Mouse (Mus musculus) heart, embryonic 13.5 days (tissue): ENCODE results near the gene Kit. TPM values are rescaled to one million over a fixed set of nuclear protein-coding genes. Genes with fewer than 3 reads are reported as not detected.
A peak's percentile ranks its signal among the peaks of the same experiment; 100 is the strongest.

Source experiments
- ATAC-seq: fragments of 200-750 bp; cut with Nextera tagmentation; 2 replicates; pipeline ENCODE4 v1.8.0; 2017; ENCODE audit warnings: moderate TSS enrichment; ENCODE audit not compliant: insufficient number of reproducible peaks, low FRiP score, low TSS enrichment; ENCODE audit errors: extremely low read depth
- H3K27ac ChIP-seq: fragments of 300-500 bp; sonication (generic); replicated peaks from 2 replicates; pipeline ENCODE4 v1.5.1; 2015; ENCODE audit warnings: moderate library complexity, mild to moderate bottlenecking, inconsistent platforms
- H3K27me3 ChIP-seq: fragments of 300-500 bp; sonication (generic); replicated peaks from 2 replicates; pipeline ENCODE4 v1.6.1; 2015; ENCODE audit warnings: mild to moderate bottlenecking, inconsistent platforms
- H3K36me3 ChIP-seq: fragments of 300-500 bp; sonication (generic); 2 replicates; pipeline ENCODE4 v1.6.1; 2015; ENCODE audit warnings: mild to moderate bottlenecking, inconsistent platforms
- H3K4me1 ChIP-seq: fragments of 300-500 bp; sonication (generic); 2 replicates; pipeline ENCODE4 v1.6.1; 2015; ENCODE audit warnings: inconsistent platforms
- H3K4me2 ChIP-seq: fragments of 300-500 bp; sonication (generic); 2 replicates; pipeline ENCODE4 v1.6.1; 2015; ENCODE audit warnings: inconsistent platforms, mild to moderate bottlenecking, moderate library complexity
- H3K4me3 ChIP-seq: fragments of 300-500 bp; sonication (generic); 2 replicates; pipeline ENCODE4 v1.5.1; 2015; ENCODE audit warnings: moderate library complexity, mild to moderate bottlenecking, inconsistent platforms
- H3K9ac ChIP-seq: fragments of 300-500 bp; sonication (generic); 2 replicates; pipeline ENCODE4 v1.6.1; 2015; ENCODE audit warnings: inconsistent platforms, mild to moderate bottlenecking, moderate library complexity
- H3K9me3 ChIP-seq: fragments of 300-500 bp; sonication (generic); 2 replicates; pipeline ENCODE4 v1.6.1; 2016; ENCODE audit warnings: inconsistent platforms
- WGBS: fragments of 180-500 bp; shearing (Covaris S2); methylation state at CpG from one replicate; pipeline ENCODE4 v1.1.7; 2015; ENCODE audit warnings: mixed read lengths; 5-methylcytosine and 5-hydroxymethylcytosine counted together
- polyA plus RNA-seq: library from polyadenylated mRNA; unstranded; fragments of >200 nt; fragmentation: Nextera tagmentation; extraction: Ambion mirVana; gene quantifications from 2 replicates; pipeline ENCODE4 v1.2.1, GENCODE M21; 2015

The Kit gene
- polyA plus RNA-seq, 1 experiment from 2014 or later = 11.1 TPM

DNA sequence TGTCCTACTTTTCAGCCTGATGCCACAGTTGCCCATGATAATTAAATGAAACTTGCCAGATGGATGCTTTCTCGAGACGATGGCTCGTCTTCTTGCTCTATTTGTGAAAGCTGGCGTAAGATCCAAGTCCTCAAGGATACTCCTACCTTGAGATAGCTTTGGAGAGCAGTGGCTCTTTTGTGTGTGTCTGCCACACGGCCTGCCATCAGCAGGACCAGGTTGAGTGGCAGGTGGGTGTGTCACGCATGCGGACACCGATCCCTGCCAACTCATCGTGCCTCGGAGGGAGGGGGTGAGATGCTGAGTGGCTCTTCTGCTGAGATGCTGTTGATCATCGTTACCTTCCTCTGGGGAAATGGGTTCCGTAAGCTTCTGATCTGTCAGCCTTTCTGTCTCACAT is 60.7 kb downstream of the Kit start:
- H3K4me1 ChIP-seq = peaks cover 32% of the 10 kb centered on the region
- no peaks in the 10 kb centered on the region for H3K9me3 ChIP-seq
- no peak overlapping the region for H3K9ac ChIP-seq
- H3K4me2 ChIP-seq = no peak overlapping the region
- WGBS = 79% methylated on average over 12 of the region's 12 CpGs
- H3K36me3 ChIP-seq = no peaks in the 10 kb centered on the region
- H3K27ac ChIP-seq = no peak overlapping the region
- ATAC-seq = no peak
- H3K4me3 ChIP-seq = no peak overlapping the region
- H3K27me3 ChIP-seq = no peaks in the 10 kb centered on the region

DNA sequence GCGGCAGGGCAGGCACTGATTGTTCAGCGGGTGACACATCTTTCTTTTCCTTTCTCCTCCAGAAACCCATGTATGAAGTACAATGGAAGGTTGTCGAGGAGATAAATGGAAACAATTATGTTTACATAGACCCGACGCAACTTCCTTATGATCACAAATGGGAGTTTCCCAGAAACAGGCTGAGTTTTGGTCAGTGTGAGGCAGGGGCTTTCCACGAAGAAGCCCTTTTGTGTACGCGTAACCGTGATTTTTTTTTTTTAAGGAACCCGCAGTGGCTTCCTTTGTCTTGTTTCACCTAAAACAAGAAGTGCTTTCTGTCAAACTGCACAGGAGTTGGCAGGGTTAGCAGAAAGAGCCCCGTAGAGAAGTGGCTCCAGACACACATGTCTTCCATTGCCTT is 65.9 kb downstream of the Kit start:
- peaks cover 11% of the 10 kb centered on the region; the same call in 1 of the 2 replicates for H3K36me3 ChIP-seq
- H3K9ac ChIP-seq = no peak overlapping the region
- no peak overlapping the region; the same call in 1 of the 2 replicates for H3K27ac ChIP-seq
- ATAC-seq = no peak
- H3K9me3 ChIP-seq = no peaks in the 10 kb centered on the region
- peaks cover 13% of the 10 kb centered on the region for H3K4me1 ChIP-seq
- H3K27me3 ChIP-seq = no peaks in the 10 kb centered on the region
- H3K4me2 ChIP-seq = no peak overlapping the region
- no peak overlapping the region for H3K4me3 ChIP-seq
- 71% methylated on average over 11 of the region's 11 CpGs for WGBS

DNA sequence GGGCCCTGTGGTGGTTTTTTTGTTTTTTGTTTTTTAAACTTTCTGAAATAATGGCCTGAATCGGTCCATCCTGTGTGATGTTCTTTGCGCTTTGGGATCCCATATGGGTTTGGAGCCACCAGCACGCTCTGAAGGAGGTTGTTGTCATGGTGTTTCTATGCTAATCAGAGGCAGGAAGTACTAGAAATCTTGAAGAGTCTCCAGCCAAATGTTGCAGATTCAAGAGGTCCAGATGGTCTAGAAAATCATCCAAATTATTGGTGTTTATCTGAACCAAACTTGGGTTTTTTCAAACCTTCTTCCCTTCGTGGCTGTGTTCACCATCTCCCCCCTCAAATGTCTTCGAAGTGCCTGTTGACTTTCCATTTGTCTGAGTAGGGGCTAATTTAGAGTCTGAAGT is 72.3 kb downstream of the Kit start:
- ATAC-seq = no peak
- 85% methylated on average over 5 of the region's 5 CpGs for WGBS

DNA sequence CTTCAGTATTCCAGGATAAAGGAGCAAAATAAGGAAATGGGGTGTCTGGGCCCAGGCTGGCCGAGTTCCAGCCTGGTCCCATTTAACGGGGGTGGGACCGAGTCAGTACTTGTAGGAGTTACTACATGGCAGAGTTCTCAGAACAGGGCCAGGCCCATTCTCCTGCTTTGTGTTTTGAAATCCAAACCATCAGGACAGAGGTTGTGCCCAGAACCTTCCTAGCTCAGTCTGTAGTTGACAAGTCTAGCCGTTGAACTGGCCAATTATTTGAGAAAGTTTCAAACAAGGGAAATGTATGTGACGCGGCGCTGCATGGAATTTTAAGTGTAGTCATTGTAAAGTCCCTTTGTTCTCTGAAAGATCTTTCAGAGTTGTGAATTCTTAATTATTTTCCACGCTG is 75.8 kb downstream of the Kit start:
- no peaks in the 10 kb centered on the region for H3K27me3 ChIP-seq
- no peak overlapping the region for H3K4me3 ChIP-seq
- H3K9me3 ChIP-seq = no peaks in the 10 kb centered on the region
- H3K27ac ChIP-seq = 0 out of 2 replicates have a peak overlapping the region, but pooled peaks have one; percentile 25
- no peak overlapping the region for H3K4me2 ChIP-seq
- peaks cover 29% of the 10 kb centered on the region; the same call in 1 of the 2 replicates for H3K36me3 ChIP-seq
- WGBS = 74% methylated on average over 8 of the region's 8 CpGs
- no peak for ATAC-seq
- peaks cover 6% of the 10 kb centered on the region; the same call in 1 of the 2 replicates for H3K4me1 ChIP-seq
- H3K9ac ChIP-seq = no peak overlapping the region

More for the DNA sequence above, 72.3 kb downstream of the Kit start:
- H3K9me3 ChIP-seq = no peaks in the 10 kb centered on the region
- no peak overlapping the region for H3K9ac ChIP-seq
- peaks cover 14% of the 10 kb centered on the region; the same call in 1 of the 2 replicates for H3K36me3 ChIP-seq
- no peaks in the 10 kb centered on the region for H3K4me1 ChIP-seq
- no peak overlapping the region for H3K4me2 ChIP-seq
- H3K4me3 ChIP-seq = no peak overlapping the region
- H3K27me3 ChIP-seq = no peaks in the 10 kb centered on the region
- no peak overlapping the region for H3K27ac ChIP-seq

DNA sequence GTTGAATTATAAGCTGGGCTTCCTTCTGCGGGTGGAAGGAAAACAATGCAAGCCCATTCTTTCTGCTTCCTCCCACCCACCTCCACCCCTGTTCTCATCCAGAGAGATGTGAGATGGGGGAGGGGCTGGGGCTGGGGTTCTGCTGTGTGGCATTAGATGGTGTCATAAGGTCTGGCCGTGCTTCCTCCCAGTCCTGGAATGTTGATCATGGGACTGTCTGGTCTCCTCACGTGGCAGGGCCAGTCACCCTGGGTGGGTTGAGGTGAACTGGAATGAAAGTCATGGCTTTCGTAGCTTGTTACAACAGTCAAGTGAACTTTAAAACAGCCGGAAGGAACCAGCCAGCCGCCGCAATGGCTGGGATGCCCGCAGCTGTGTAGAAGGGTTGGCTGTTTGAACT is 78.7 kb downstream of the Kit start:
- Histone ChIP-seq H3K36me3 (peaks cover 23% of the 10 kb centered on the region; the same call in 1 of the 2 replicates), H3K4me1 (peaks cover 6% of the 10 kb centered on the region; the same call in 1 of the 2 replicates), H3K27me3 (no peaks in the 10 kb centered on the region), H3K9ac (no peak overlapping the region), H3K27ac (no peak overlapping the region), H3K4me3 (no peak overlapping the region), H3K9me3 (no peaks in the 10 kb centered on the region), H3K4me2 (no peak overlapping the region)
- no peak for ATAC-seq
- 77% methylated on average over 8 of the region's 8 CpGs for WGBS

DNA sequence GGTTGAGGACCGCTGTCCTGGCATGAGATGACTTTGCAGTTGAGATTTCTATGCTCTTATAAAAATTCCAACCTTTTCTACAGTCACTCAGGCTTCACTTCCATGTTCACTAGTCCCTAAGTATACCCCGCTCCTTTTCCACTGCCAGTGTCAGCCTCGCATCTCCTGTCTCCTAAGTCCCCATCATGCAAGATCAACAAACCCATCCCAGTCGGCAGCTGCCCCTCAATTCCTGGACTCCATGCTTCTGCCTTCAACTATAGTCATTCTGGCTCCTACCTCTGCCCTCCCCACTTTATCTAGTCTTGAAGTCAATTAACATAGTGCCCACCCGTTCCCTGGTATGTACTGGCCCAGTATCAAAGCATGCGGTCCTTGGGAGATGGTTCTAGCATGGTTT is 83.9 kb downstream of the Kit start:
- Histone ChIP-seq H3K4me3 (no peak overlapping the region), H3K27me3 (no peaks in the 10 kb centered on the region), H3K9ac (no peak overlapping the region), H3K4me2 (no peak overlapping the region), H3K4me1 (no peaks in the 10 kb centered on the region), H3K27ac (no peak overlapping the region), H3K9me3 (no peaks in the 10 kb centered on the region), H3K36me3 (peaks cover 17% of the 10 kb centered on the region; the same call in 1 of the 2 replicates)
- WGBS = 76% methylated on average over 6 of the region's 6 CpGs
- no peak for ATAC-seq

DNA sequence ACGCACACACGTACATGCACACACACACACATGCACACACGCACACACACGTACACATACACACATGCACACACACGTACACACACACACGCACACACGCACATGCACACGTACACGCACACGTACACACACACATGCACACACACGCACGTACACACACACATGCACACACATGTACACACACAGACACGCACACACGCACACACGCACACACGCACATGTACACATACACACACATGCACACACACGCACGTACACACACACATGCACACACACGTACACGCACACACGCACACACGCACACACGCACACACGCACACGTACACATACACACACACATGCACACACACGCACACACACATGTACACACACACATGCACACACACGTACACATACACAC is 85.6 kb downstream of the Kit start:
- Histone ChIP-seq H3K36me3 (0 out of 2 replicates have a peak, but pooled peaks cover 7% of the 10 kb centered on the region), H3K4me3 (no peak overlapping the region), H3K9me3 (no peaks in the 10 kb centered on the region), H3K27me3 (no peaks in the 10 kb centered on the region), H3K27ac (no peak overlapping the region), H3K4me1 (no peaks in the 10 kb centered on the region), H3K9ac (no peak overlapping the region), H3K4me2 (no peak overlapping the region)
- no peak for ATAC-seq
- WGBS = 97% methylated on average over 27 of the region's 27 CpGs

DNA sequence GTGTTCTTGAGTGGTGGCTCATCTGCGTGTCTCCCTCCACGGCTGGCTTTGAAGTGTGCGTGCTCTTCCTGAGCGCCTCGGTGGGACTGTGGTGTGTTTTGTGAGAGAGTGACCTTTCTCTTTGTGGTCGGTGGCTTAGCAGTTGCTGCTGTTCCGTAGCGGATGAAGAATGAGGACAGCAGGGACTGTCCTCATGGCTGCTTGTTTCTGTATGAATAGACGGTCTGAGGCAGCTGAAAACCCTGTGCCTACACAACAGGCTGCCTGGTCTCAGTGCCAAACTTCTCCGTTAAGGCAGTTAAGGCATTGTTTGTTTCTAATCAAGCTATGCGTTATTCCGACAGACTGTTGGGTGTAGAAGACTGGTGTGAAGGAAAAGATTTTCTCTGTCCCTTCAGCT is 87.8 kb downstream of the Kit start:
- WGBS = 77% methylated on average over 12 of the region's 12 CpGs
- H3K36me3 ChIP-seq = no peaks in the 10 kb centered on the region
- H3K27ac ChIP-seq = no peak overlapping the region
- no peaks in the 10 kb centered on the region for H3K9me3 ChIP-seq
- no peak overlapping the region for H3K4me3 ChIP-seq
- H3K27me3 ChIP-seq = no peaks in the 10 kb centered on the region
- H3K4me1 ChIP-seq = no peaks in the 10 kb centered on the region
- no peak overlapping the region for H3K9ac ChIP-seq
- H3K4me2 ChIP-seq = no peak overlapping the region
- ATAC-seq = no peak

DNA sequence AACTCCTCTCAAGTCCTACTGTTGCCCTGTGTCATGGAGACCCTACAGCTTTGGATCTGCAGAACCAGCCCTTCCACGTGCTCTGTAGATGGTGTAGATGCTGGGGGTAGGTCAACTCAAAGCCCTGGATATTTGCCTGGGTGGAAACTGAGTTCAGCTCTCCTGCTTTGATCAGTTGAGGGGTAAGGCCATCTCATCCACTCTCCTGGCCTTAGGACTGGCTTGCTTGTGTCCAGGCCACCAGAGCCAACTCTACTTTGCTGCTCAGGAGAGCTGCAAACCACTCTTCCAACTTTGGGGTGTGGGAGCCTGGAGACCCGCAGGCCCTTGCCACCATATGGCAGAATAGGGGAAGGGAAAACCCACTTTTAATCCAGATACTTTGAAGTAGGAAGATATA is 89.1 kb downstream of the Kit start:
- no peak overlapping the region for H3K4me2 ChIP-seq
- 80% methylated on average over 2 of the region's 2 CpGs for WGBS
- no peak for ATAC-seq
- H3K27ac ChIP-seq = no peak overlapping the region
- no peak overlapping the region for H3K4me3 ChIP-seq
- no peaks in the 10 kb centered on the region for H3K9me3 ChIP-seq
- no peaks in the 10 kb centered on the region for H3K36me3 ChIP-seq
- no peaks in the 10 kb centered on the region for H3K27me3 ChIP-seq
- H3K4me1 ChIP-seq = no peaks in the 10 kb centered on the region
- H3K9ac ChIP-seq = no peak overlapping the region

DNA sequence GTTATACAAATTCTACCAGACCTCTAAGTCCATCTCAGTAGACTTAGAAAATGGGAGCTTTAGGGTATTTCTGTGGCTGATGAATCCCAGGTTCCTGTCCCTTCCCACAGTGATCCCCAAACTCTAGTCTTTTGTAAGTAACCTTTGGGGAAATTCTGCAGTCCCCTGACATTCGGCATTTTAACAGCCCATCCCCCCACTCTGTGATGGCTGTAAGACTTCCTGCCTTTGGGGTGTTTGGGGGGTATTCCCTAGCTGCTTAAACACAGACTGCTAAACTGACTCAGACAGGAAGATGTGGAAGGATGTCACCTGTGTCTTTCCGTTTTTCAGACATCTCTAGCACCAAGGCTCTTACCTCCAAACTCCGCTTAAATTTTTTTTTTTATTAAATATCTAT is 92.4 kb downstream of the Kit start:
- H3K36me3 ChIP-seq = no peaks in the 10 kb centered on the region
- H3K4me2 ChIP-seq = no peak overlapping the region
- 51% methylated on average over 3 of the region's 3 CpGs for WGBS
- peaks cover 6% of the 10 kb centered on the region; the same call in 1 of the 2 replicates for H3K9me3 ChIP-seq
- H3K4me3 ChIP-seq = no peak overlapping the region
- ATAC-seq = no peak
- no peak overlapping the region for H3K9ac ChIP-seq
- H3K27ac ChIP-seq = no peak overlapping the region
- H3K27me3 ChIP-seq = no peaks in the 10 kb centered on the region
- H3K4me1 ChIP-seq = no peaks in the 10 kb centered on the region

DNA sequence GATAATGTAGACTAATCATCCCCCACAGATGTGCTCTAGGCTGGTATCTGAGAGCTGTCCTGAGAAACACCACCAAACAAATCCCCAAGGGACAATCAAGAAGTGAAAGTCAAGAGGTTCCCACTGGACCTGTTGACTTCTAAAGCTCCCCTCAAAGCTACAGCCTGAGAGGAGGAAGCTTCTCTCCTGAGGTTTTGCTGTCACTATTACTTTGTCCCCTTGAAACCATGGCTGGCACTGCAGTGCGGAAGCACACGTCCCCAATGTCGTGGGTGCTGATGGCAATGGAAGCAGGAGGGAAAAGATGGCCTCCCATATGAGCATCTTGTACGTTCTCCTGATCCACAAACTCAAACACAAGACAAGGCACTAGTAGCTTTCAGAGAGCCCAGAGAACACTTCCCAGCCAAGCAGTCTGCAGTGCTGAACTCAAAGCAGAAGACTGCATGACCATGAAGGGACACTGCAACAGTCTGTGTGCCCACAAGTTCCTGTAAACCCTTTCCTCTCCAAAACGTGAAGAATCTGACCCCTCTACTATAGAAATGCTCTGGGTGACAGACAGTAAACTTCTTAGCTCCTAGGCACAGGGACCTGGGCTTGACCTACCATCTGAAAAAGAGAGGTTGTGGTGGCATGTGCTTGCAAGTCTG is 96.5 kb downstream of the Kit start:
- no peak overlapping the region for H3K9ac ChIP-seq
- H3K27ac ChIP-seq = no peak overlapping the region
- 76% methylated on average over 5 of the region's 5 CpGs for WGBS
- no peaks in the 10 kb centered on the region for H3K27me3 ChIP-seq
- H3K4me3 ChIP-seq = no peak overlapping the region
- ATAC-seq = no peak
- peaks cover 6% of the 10 kb centered on the region; the same call in 1 of the 2 replicates for H3K9me3 ChIP-seq
- no peaks in the 10 kb centered on the region for H3K4me1 ChIP-seq
- no peaks in the 10 kb centered on the region for H3K36me3 ChIP-seq
- H3K4me2 ChIP-seq = no peak overlapping the region

DNA sequence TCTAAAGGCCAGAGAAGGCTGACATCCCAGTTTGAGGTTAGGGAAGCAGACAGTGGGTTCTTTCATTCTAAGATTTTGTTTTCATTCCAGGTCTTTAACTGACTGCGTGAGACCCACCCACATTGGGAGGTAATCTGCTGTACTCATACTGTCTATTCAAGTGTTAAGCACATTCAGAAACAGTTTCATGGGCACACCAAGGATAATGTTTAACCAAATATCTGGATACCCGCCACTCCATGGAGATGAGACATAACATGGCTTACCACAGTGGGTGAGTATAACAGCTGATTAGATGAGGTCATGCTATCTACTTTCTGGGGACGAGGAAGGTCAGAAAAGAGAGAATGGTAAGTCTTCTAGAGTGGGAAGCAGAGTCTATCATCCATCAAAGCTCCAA is 101.3 kb downstream of the Kit start:
- no peak overlapping the region for H3K27ac ChIP-seq
- no peak overlapping the region for H3K9ac ChIP-seq
- no peaks in the 10 kb centered on the region for H3K9me3 ChIP-seq
- no peak overlapping the region for H3K4me2 ChIP-seq
- no peak overlapping the region for H3K4me3 ChIP-seq
- no peaks in the 10 kb centered on the region for H3K4me1 ChIP-seq
- H3K36me3 ChIP-seq = no peaks in the 10 kb centered on the region
- H3K27me3 ChIP-seq = no peaks in the 10 kb centered on the region
- no peak for ATAC-seq
- WGBS = 69% methylated on average over 3 of the region's 3 CpGs
